Mouse (Mus musculus) thymus, postnatal 14 days (tissue): ENCODE results near the gene Dmrt3.

Experiments
- DNase-seq: peaks from one replicate; pipeline ENCODE4 v3.0.0; 2021

Gene Dmrt3

DNA sequence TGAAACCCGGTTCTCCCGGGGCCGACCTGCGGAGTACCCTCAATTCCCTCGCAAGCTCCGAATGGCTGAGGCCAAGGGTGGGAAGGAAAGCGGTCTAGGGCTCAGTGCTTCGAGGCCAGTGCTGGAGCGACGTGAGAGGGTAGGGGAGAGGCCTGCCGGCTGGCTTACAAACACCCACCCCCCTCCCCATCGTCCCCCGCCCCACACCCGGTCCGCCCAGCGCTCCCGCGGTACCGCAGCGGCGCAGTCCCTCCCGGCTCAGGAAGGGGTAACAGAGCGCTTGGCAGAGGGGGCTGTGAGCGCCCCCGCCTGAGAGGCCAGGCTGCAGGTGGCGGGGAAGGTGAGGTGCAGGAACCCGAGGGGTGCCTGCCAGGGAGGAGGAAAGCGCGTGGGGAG lies at the start of gene Dmrt3:
Dmrt3 (plus strand) TSS at position 287 of the 396 bp plus-strand sequence.
- DNase-seq = no peak

DNA sequence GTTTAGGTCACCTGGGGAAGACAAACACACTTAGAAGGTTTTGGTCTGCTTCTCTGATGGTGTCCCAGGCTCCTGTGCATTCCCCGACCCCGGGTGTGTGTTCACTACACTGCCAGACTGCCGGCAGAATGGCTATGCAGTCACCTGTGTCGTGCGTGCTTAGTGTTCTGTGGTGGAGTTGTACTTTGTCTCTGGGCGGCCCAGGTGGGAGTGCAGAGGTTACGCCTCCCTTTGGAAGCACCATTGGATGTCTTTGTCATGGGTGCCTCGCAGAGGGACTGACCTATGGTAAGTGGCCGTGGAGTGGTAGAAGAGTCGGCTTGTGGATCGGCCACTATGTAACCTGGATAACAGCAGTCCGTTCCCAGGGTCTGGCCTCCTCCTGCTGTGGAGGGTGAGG lies 45.7 kb upstream of the Dmrt3 start:
- no peak for DNase-seq

DNA sequence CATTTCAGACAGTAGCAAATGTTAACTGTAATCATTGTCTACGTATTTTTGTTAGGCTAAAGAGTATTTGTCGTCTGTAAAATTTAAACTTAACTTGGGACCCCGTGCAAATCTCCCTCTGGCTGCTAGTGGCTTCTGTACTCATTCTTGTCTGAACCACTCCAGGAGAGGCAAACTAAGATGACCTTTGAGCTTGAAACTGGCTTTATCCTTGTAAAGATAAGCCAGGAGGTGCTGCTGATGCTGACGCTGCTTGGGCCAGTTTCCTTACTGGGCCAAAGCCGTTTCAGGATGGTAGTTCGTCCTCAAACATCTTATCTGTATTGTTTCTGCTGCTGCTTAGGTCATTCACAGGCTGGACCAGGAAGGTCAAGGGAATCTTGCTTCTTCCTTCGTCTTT lies 40.3 kb upstream of the Dmrt3 start:
- DNase-seq = no peak

- DNase-seq = no peak
These were observed 35.7 kb upstream of the Dmrt3 start for GRCm38 (mm10) chr19:25574431-25574830.

DNA sequence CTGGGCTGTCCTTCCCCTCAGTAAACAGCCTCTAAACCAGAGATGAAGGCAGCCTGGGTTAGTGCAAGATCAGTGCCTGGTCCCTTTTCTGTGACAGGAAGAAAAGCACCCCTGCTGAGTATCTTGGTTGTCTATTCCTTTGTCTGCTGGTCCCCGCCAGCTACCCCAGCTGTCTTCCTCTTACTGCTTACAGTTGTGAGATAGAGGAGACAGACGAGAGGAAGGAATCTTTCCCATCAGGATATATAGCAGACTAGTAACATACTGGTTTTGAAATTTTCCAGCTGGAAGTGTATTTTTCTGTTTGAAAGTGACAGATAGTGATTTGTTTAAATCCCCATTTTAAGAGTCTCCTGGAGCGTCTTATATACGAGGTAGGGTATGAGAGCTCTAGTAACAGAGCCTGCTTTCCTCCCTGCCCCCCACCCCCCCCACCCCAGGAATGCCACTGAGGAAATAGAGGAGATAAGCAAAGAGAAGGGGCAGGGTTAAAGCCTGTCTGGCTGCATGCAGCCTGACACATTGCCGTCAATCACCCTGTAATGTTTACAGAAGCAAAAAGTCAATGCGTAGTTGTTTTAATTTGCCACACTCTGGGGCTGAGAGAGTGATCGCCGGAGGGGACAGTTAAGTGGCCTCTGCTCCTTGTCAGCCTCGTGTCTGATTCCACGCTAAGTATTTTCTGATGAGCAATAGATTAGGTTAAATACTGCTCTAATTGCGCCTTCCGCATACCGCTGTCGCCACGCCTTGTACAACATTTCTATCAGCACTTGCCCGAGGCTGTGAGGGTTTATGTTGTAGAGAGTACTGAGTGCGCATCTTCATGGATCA lies 34.9 kb upstream of the Dmrt3 start:
- DNase-seq = no peak

DNA sequence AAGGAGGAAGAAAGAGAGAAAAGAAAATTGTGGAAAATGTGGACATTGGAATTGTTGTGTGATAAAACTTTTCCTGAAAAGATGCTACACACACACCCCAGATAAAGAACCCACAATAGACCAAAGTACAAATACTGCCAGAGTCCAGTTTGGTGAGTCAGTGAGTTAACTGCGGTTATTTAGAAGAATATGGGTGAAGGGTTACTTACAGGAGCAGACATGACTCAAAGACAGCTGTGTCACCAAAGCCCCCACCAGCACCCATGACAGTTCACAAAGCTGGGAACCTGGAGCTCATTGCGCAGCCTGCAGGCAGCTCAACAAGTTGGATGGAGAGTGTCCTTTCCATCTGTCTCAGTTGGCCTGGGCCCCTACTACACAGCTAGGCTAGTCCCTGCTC lies 31.7 kb upstream of the Dmrt3 start:
- no peak for DNase-seq

GRCm38 (mm10) chr19:25579440-25579839 lies 30.7 kb upstream of the Dmrt3 start:
- DNase-seq = no peak

GRCm38 (mm10) chr19:25597717-25598232 lies 12.3 kb upstream of the Dmrt3 start:
- no peak for DNase-seq

DNA sequence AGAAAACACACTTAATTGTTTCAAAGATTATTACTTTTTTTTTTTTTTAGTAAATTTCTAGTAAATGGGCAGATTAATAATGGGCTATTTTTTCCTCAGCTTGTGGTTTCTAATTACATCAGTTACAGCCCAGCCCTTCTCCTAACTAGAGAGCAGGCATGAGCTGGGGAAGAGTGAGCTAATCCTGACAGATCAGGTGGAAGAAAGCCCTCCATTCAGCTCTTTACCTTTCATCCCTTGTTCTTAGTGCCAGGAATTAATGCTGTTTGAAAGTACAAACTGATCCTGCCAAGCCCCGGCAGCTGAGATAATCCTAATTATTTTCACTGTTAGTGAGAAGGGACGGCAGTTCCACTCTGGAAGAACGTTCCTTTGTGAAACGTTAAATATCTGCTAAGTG lies 11.5 kb upstream of the Dmrt3 start:
- no peak for DNase-seq

GRCm38 (mm10) chr19:25601966-25602365 lies 8.1 kb upstream of the Dmrt3 start:
- no peak for DNase-seq

DNA sequence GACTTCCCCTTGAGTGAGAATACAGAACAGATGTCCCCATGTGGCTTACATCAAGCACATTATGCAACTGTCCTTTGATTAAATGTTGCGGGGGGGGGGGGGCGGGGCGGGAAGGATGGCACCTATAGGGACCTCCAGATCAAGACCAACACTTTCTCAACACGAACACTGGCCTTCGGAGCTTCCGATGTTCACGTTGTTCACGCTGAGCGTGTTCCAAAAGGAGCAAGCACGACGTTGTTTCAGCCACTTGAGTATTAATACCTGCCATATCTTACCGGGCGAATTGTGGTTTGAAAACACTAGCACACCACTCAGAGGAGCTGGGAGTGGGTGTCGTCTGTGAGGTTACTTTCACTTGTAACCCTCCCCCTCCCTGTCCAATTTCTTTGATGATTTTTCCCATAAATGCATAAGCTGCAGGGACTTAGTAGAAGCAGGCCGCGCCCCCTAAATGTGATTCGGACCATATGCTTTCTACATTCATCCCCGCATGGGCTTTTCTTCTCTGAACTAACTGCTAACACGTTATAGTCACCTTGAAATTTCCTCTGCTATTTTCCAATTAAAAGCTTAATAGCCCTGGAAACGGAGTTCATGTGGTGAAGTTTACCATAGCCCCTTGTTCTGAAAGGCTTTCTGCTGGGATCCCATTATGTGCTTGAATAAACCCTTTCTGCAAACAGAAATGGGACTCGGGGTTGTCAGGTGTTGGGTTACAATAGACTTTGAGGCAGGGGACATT lies 2.5 kb upstream of the Dmrt3 start:
- DNase-seq = no peak

GRCm38 (mm10) chr19:25608206-25608580 lies 1.9 kb upstream of the Dmrt3 start:
- no peak for DNase-seq

DNA sequence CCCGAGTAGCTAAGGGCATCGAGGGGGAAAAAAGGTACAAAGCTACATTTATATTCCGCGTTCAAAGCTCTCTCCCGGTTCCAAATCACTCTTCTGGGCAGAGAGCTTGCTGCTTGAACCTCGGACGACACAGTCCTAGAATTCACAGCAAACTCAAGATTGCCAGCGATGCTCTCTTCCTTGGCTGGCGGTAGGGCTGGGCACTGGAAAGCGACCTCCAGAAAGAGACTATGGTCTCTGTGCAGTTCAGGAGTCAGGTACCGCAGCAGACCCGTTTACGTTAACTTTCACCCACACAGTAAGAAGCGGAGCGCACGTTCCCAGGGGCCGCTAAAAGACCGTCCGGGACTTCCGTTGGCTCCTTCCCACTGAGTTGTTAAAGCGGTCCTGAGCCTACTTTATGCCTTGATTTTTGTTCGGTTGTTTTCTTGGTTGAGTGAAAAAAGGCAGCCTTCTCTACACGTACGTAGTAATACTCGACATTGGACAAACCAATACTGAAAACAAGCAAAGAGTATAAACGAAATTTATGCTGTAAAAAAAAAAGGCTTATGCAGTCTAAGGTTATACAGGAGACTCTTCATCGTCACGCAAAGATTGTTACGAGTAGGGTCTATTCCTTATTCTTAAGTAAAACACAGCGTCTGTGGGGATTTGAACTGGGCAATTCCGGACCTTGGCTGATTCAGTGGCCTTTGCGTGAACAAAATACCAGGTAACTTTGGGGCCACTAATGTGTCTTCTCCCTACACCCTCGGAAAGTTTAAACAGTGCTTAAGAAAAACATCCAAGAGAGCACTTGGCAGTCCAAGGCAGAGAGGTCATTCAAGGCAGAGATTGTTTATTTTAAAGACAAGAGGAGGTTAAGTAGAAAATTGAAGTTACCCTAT lies 895 bp upstream of the Dmrt3 start:
- DNase-seq = no peak

DNA sequence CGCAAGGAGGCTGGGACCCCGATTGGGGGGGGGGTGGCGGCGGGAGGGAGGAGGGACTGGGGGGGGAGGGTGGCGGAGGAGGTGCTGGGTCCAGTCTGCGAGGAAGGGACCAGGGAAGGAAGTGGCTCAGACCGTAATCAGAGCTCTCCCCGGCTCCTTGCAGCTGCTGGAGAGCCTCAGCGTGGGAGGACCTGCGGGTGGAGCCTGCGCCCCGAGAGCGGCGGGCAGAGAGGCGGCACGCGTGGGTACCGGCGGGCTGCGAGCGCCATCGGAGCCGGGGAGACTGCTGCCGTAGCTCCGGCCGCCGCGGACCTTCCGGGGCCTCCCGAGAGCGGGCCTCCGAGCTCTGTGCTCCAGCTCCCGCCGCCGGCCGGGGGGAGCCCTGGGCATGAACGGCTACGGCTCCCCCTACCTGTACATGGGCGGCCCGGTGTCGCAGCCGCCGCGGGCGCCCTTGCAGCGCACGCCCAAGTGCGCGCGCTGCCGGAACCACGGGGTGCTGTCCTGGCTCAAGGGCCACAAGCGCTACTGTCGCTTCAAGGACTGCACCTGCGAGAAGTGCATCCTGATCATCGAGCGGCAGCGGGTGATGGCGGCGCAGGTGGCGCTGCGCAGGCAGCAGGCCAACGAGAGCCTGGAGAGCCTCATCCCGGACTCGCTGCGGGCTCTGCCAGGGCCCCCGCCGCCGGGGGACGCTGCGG lies 460 bp downstream of the Dmrt3 start:
- no peak for DNase-seq

DNA sequence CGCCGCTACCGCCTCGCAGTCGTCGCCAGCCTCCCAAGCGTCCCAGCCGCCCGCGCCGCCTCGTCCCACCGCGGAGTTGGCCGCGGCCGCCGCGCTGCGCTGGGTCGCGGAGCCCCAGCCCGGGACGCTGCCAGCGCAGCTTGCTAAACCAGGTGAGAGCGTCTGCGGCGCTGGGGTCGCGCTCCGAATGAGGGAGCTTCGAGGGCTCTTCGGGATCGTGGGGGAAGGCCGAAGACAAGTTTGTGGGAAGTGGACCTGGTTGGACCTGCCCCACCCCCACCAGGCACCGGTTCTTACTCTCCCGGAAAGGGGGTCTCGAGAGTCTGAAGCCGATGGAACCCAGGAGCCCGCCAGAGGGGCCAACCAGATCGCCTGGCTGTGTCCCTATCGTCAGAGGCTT lies 1.0 kb downstream of the Dmrt3 start:
- no peak for DNase-seq

DNA sequence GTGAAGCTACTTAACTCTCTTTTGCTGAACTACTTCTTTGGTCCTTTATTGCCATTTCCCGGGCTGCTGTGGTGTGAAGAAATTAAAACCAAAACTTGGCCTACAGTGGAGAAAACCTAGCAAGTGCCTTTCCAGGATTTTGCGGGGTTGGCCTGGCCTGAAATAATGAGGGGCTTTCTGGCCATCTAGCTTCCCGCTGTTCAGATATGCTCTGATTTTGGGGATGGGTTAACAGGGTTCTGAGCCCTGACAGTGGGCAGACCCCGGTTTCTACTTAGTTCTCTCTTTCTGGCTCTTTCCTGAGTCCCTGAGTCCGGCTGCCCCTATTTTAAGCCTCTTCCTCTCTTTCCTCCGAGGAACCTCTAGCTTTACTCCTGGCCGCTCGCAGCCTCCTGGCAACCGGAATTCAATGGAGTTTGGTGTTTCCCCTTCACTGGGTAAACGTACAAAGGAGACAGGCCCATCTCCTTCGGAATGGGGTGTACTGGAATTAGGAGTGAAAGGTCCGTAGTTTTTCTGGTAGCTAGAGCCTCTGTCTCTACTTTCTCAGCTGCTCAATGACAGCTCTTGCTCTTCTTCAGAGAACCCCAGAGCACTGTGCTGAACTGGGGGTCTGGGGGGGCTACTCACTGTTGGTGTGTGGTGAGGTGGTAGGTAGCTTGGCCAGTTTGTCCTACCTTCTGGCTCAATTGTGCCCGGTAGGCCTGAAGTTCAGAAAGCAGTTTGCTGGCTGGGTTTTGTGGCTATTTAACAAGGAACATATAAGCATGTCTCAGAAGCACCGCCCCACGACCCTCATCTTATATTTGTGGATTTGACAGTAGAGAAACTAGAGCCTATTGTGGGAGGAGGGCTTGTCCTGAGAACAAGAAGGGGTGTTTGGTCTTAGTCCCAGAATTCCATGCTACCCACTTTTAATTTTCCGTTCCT lies 2.0 kb downstream of the Dmrt3 start:
- DNase-seq = no peak

DNA sequence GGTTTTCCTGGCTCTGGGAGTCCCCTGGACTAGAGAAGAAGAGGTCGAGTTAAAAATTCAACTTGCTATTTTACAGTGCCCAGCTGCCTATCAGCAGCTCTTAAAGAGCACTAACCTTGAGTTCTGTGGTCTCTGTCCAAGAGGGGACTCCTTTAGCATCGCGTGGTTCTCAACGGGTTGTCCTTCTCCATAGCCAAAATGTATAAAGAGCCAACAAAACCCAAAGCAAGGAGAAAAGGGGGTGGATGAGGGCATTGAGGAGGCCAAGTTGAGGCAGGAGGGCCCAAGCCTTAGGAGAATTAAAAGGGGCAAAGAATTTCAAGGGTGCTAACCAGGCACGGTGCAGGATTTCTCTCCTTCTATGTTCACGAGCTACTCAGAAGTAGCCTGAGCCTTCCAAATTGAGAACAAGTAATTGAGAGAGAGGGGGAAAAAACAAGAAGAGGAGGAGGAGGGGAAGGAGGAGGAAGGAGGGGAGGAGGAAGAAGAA lies 2.8 kb downstream of the Dmrt3 start:
- no peak for DNase-seq

GRCm38 (mm10) chr19:25613476-25614300 lies 3.6 kb downstream of the Dmrt3 start:
- no peak for DNase-seq

- no peak for DNase-seq
These were observed 5.8 kb downstream of the Dmrt3 start for GRCm38 (mm10) chr19:25615889-25616288.
